Mouse (Mus musculus) liver, embryonic 14 days (tissue): ENCODE results near the gene Gm11985. TPM values are rescaled to one million over a fixed set of nuclear protein-coding genes. Genes with fewer than 3 reads are reported as not detected.

Experiments used
- polyA plus RNA-seq: library from polyadenylated mRNA; depleted of rRNA; stranded (reverse); fragments of >200 nt; gene quantifications from 2 replicates; pipeline ENCODE4 v1.2.3, GENCODE M21; 2012; rRNA removed

Gm11985 gene
- not detected in 2 replicates for polyA plus RNA-seq

DNA sequence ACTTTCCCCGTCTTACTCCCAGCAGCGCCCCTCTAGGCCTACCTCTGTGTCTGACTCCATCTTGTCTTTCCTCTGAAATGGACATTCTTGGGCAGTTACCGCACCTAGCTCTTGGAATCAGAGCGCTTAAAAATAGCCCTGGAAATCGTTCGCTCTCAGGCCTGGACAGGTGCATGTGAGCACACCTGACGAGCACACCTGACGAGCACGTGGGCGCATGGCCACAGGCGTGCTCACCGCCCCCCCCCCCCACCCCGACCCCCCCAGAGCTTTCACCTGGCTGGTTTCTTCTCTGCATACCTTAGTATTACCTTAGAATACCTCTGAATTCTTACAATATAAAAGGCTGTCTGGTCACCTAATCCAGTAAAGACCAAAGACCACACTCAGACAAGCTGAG is at the start of gene Gm11985:
Gm11985 (minus strand) TSS at position 101 of the 400 bp plus-strand sequence.

DNA sequence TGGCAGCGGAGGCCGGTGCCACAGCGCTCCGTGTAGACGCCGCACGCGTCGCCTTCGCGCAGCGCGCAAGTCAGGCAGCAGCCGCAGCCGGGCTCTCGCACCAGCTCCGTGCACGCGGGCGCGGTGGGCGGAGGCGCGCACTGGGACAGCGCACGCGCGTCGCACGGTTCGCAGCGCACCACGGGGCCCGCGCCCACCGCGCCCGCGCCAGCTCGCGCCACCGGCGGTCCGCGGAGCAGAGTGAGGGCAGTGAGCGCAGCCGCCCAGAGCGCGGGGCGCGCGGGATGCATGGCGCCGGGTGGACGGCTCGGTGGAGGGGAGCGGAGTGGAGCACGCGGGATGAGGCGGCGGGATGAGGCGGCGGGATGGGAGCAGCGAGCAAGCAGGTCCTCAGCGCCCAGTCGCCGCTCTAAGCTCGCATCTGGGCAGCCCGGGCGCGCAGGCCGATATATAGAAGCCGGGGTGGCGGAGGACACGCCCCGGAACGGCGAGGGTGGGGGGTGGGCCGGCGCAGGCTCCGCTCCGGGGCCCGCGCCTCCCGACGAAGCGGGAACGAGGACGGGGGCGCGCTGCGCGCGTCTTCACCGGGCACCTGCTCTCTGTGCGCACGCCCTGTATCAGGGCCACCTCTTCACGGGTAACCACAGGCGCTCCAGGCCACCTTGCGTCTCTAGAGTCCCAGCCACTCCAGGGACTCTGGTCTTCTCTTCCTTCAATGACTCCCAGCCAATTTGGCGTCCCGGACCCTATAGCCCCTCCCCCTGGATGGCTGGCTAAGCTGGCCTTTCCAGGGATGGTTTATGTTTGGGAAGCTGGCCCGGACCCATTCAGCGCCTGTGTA is 25.4 kb upstream of the Gm11985 start, which contains the start of gene Igfbp3:
Igfbp3 (minus strand) TSS at position 423 of the 841 bp plus-strand sequence.

DNA sequence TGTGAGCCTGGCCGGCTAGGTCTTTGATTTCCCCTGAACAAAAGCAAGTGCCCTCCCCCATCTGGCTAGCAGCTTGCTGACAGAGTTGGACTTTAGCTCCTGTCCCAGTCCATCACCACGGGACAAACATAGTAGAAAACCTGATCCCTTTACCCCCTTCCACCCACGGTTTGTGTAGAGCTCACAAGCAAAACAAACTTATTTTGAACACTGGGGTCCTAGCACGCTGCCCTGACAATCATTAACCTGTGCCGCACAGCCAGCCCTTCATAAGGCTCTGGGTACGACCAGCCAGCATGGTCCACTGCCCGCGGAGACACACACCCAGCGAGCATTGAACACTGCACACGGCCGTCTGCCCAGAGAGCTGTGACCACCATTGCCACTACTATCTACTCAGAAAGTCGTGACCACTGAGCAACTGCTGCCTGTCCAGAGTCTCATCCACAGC is 9.1 kb upstream of the Gm11985 start, which contains the start of gene Igfbp1:
Igfbp1 (plus strand) TSS at position 292 of the 451 bp plus-strand sequence.

Other genes with a start within 250 kb of the Gm11985 start
- 0.15 and 0.16 TPM in 2 replicates for gene Adcy1, start 125.1 kb downstream of the Gm11985 start, polyA plus RNA-seq
- 36.2 and 44.4 TPM in 2 replicates for gene Igfbp1, start 9.2 kb upstream of the Gm11985 start, polyA plus RNA-seq
- 21.1 and 21.3 TPM in 2 replicates for gene Igfbp3, start 25.4 kb upstream of the Gm11985 start, polyA plus RNA-seq